Mouse (Mus musculus): Measurements from ENCODE around the gene Krt26. TPM values are rescaled to one million over a fixed set of nuclear protein-coding genes. Genes with fewer than 3 reads are reported as not detected.

Gene Krt26
- 0.06 TPM in 1 of 2 replicates, not detected in the other for polyA plus RNA-seq (2016; fragmentation: Nextera tagmentation; extraction: Ambion mirVana)

GRCm38 (mm10) chr11:99337866-99338265, at the start of gene Krt26:
Gene Krt26, minus strand, starts transcription at chr11:99337966.
- no peak within 1 kb of the TSS for H3K27ac ChIP-seq (replicated peaks)
- H3K36me3 ChIP-seq (replicated peaks) = no peaks in the 10 kb centered on the region
- no peak within 1 kb of the TSS for H3K4me3 ChIP-seq
- no peaks in the 10 kb centered on the region for H3K27me3 ChIP-seq (replicated peaks; ENCODE audit: low read depth, poor library complexity, severe bottlenecking)
- H3K4me1 ChIP-seq = no peaks in the 10 kb centered on the region
- no peak for DNase-seq (ENCODE audit: low spot score)
- H3K9me3 ChIP-seq = no peaks in the 10 kb centered on the region
- WGBS = 93% methylated on average over 11 of the region's 11 CpGs

- peak overlapping the region; percentile 88 for H3K27ac ChIP-seq (replicated peaks)
Measured at GRCm38 (mm10) chr11:99385813-99386721, 48.3 kb upstream of the Krt26 start.

GRCm38 (mm10) chr11:99379568-99379967, 41.8 kb upstream of the Krt26 start:
- WGBS = 16% methylated on average over 5 of the region's 5 CpGs
- Histone ChIP-seq H3K4me1 (no peaks in the 10 kb centered on the region), H3K4me3 (no peak overlapping the region), H3K27ac (replicated peaks) (no peak overlapping the region), H3K36me3 (replicated peaks) (no peaks in the 10 kb centered on the region), H3K9me3 (no peaks in the 10 kb centered on the region), H3K27me3 (replicated peaks; ENCODE audit: low read depth, poor library complexity, severe bottlenecking) (peaks cover 18% of the 10 kb centered on the region)
- DNase-seq (ENCODE audit: low spot score) = peak; percentile 77

More at GRCm38 (mm10) chr11:99385813-99386721, 48.3 kb upstream of the Krt26 start:
- Histone ChIP-seq H3K4me1 (0 out of 2 replicates have a peak, but pooled peaks cover 7% of the 10 kb centered on the region), H3K4me3 (peak overlapping the region; percentile 71), H3K27me3 (replicated peaks; ENCODE audit: low read depth, poor library complexity, severe bottlenecking) (peaks cover 18% of the 10 kb centered on the region), H3K9me3 (no peaks in the 10 kb centered on the region), H3K36me3 (replicated peaks) (peaks cover 10% of the 10 kb centered on the region)
- WGBS = 3% methylated on average over 71 of the region's 71 CpGs
- DNase-seq (ENCODE audit: low spot score) = peak; percentile 94

GRCm38 (mm10) chr11:99374803-99375202, 37.0 kb upstream of the Krt26 start, which contains the start of gene Krt28:
Gene Krt28, minus strand, starts transcription at chr11:99374903.
- Histone ChIP-seq H3K4me3 (no peak within 1 kb of the TSS), H3K27me3 (replicated peaks; ENCODE audit: low read depth, poor library complexity, severe bottlenecking) (no peaks in the 10 kb centered on the region), H3K9me3 (no peaks in the 10 kb centered on the region), H3K36me3 (replicated peaks) (no peaks in the 10 kb centered on the region), H3K27ac (replicated peaks) (no peak within 1 kb of the TSS), H3K4me1 (no peaks in the 10 kb centered on the region)
- DNase-seq (ENCODE audit: low spot score) = no peak
- WGBS = 86% methylated on average over 13 of the region's 13 CpGs

GRCm38 (mm10) chr11:99369853-99370451, 32.2 kb upstream of the Krt26 start:
- Histone ChIP-seq H3K36me3 (replicated peaks) (no peaks in the 10 kb centered on the region), H3K27ac (replicated peaks) (no peak overlapping the region), H3K4me1 (no peaks in the 10 kb centered on the region), H3K27me3 (replicated peaks; ENCODE audit: low read depth, poor library complexity, severe bottlenecking) (no peaks in the 10 kb centered on the region), H3K9me3 (no peaks in the 10 kb centered on the region), H3K4me3 (no peak overlapping the region)
- DNase-seq (ENCODE audit: low spot score) = no peak
- 83% methylated on average over 8 of the region's 8 CpGs for WGBS

- peak; percentile 23 for DNase-seq (ENCODE audit: low spot score)
- H3K27me3 ChIP-seq (replicated peaks; ENCODE audit: low read depth, poor library complexity, severe bottlenecking) = no peaks in the 10 kb centered on the region
- WGBS = 26% methylated on average over 3 of the region's 3 CpGs
Measured at GRCm38 (mm10) chr11:99369229-99369628, 31.5 kb upstream of the Krt26 start.

GRCm38 (mm10) chr11:99366791-99367190, 29.0 kb upstream of the Krt26 start:
- no peak overlapping the region for H3K4me3 ChIP-seq
- H3K9me3 ChIP-seq = no peaks in the 10 kb centered on the region
- H3K36me3 ChIP-seq (replicated peaks) = no peaks in the 10 kb centered on the region
- no peak overlapping the region for H3K27ac ChIP-seq (replicated peaks)
- H3K27me3 ChIP-seq (replicated peaks; ENCODE audit: low read depth, poor library complexity, severe bottlenecking) = no peaks in the 10 kb centered on the region
- no peak for DNase-seq (ENCODE audit: low spot score)
- 50% methylated on average over 10 of the region's 10 CpGs for WGBS
- no peaks in the 10 kb centered on the region for H3K4me1 ChIP-seq

More at GRCm38 (mm10) chr11:99369229-99369628, 31.5 kb upstream of the Krt26 start:
- H3K9me3 ChIP-seq = no peaks in the 10 kb centered on the region
- no peaks in the 10 kb centered on the region for H3K36me3 ChIP-seq (replicated peaks)
- H3K4me1 ChIP-seq = no peaks in the 10 kb centered on the region
- H3K27ac ChIP-seq (replicated peaks) = no peak overlapping the region
- no peak overlapping the region for H3K4me3 ChIP-seq

- no peak overlapping the region for H3K4me3 ChIP-seq
- DNase-seq (ENCODE audit: low spot score) = peak; percentile 40
- H3K36me3 ChIP-seq (replicated peaks) = no peaks in the 10 kb centered on the region
- H3K9me3 ChIP-seq = no peaks in the 10 kb centered on the region
- H3K27me3 ChIP-seq (replicated peaks; ENCODE audit: low read depth, poor library complexity, severe bottlenecking) = no peaks in the 10 kb centered on the region
- no peak overlapping the region for H3K27ac ChIP-seq (replicated peaks)
- WGBS = 28% methylated on average over 9 of the region's 9 CpGs
- no peaks in the 10 kb centered on the region for H3K4me1 ChIP-seq
Measured at GRCm38 (mm10) chr11:99364412-99364811, 26.6 kb upstream of the Krt26 start.

GRCm38 (mm10) chr11:99361423-99361822, 23.7 kb upstream of the Krt26 start:
- Histone ChIP-seq H3K27ac (replicated peaks) (no peak overlapping the region), H3K36me3 (replicated peaks) (no peaks in the 10 kb centered on the region), H3K4me1 (no peaks in the 10 kb centered on the region), H3K9me3 (no peaks in the 10 kb centered on the region), H3K4me3 (no peak overlapping the region), H3K27me3 (replicated peaks; ENCODE audit: low read depth, poor library complexity, severe bottlenecking) (no peaks in the 10 kb centered on the region)
- DNase-seq (ENCODE audit: low spot score) = no peak
- WGBS = 87% methylated on average over 8 of the region's 8 CpGs

- DNase-seq (ENCODE audit: low spot score) = no peak
- WGBS = 83% methylated on average over 12 of the region's 12 CpGs
- H3K4me3 ChIP-seq = no peak within 1 kb of the TSS
- no peaks in the 10 kb centered on the region for H3K9me3 ChIP-seq
- H3K36me3 ChIP-seq (replicated peaks) = no peaks in the 10 kb centered on the region
- H3K27me3 ChIP-seq (replicated peaks; ENCODE audit: low read depth, poor library complexity, severe bottlenecking) = no peaks in the 10 kb centered on the region
- no peak within 1 kb of the TSS for H3K27ac ChIP-seq (replicated peaks)
- H3K4me1 ChIP-seq = no peaks in the 10 kb centered on the region; the same call in 1 of the 2 replicates
Measured at GRCm38 (mm10) chr11:99351004-99351403, 13.2 kb upstream of the Krt26 start, which contains the start of gene Krt27. Gene Krt27, minus strand, starts transcription at chr11:99351104.

- no peak for DNase-seq (ENCODE audit: low spot score)
- H3K27ac ChIP-seq (replicated peaks) = no peak overlapping the region
- 78% methylated on average over 11 of the region's 11 CpGs for WGBS
- no peaks in the 10 kb centered on the region for H3K27me3 ChIP-seq (replicated peaks; ENCODE audit: low read depth, poor library complexity, severe bottlenecking)
- H3K9me3 ChIP-seq = no peaks in the 10 kb centered on the region
- H3K4me1 ChIP-seq = no peaks in the 10 kb centered on the region
- H3K36me3 ChIP-seq (replicated peaks) = no peaks in the 10 kb centered on the region
- H3K4me3 ChIP-seq = no peak overlapping the region
Measured at GRCm38 (mm10) chr11:99339299-99339847, 1.6 kb upstream of the Krt26 start.

GRCm38 (mm10) chr11:99333426-99333825, 4.3 kb downstream of the Krt26 start:
- no peaks in the 10 kb centered on the region for H3K4me1 ChIP-seq
- 82% methylated on average over 13 of the region's 13 CpGs for WGBS
- H3K27me3 ChIP-seq (replicated peaks; ENCODE audit: low read depth, poor library complexity, severe bottlenecking) = no peaks in the 10 kb centered on the region
- H3K9me3 ChIP-seq = no peaks in the 10 kb centered on the region
- H3K27ac ChIP-seq (replicated peaks) = no peak overlapping the region
- no peak overlapping the region for H3K4me3 ChIP-seq
- no peak for DNase-seq (ENCODE audit: low spot score)
- no peaks in the 10 kb centered on the region for H3K36me3 ChIP-seq (replicated peaks)

Measured in embryonic facial prominence, embryonic 10.5 days (tissue).